Mouse (Mus musculus) common myeloid progenitor, adult 5-6 weeks (primary cell): ENCODE data around the gene Gstm3. TPM values are rescaled to one million over a fixed set of nuclear protein-coding genes. Genes with fewer than 3 reads are reported as not detected.
"Not testable (repeated sequence)": the region's sequence is repeated elsewhere in the genome, so short reads cannot be mapped to it uniquely, and the experiment has no call there.

ENCODE experiments used
- ATAC-seq: replicated peaks from 2 replicates; pipeline ENCODE4 v1.8.0; 2016; ENCODE audit warnings: low read depth, mild to moderate bottlenecking, moderate TSS enrichment, inconsistent platforms; ENCODE audit not compliant: poor library complexity, severe bottlenecking
- total RNA-seq: library from RNA; stranded (forward); fragments of 200-1000, 187-1606 nt; gene quantifications from 2 replicates; pipeline ENCODE4 v1.2.3, GENCODE M21; 2017

Gene Gstm3
- total RNA-seq, 1 experiment from 2014 or later: not detected

GRCm38 (mm10) chr3:107977691-107978090, 8.6 kb upstream of the Gstm3 start:
- ATAC-seq: no peak

GRCm38 (mm10) chr3:107974237-107974636, 5.2 kb upstream of the Gstm3 start:
- no peak for ATAC-seq

GRCm38 (mm10) chr3:107972070-107972469, 3.0 kb upstream of the Gstm3 start:
- no peak for ATAC-seq

- not testable (repeated sequence) for ATAC-seq
Observed at GRCm38 (mm10) chr3:107971101-107971500, 2.0 kb upstream of the Gstm3 start.

GRCm38 (mm10) chr3:107966631-107967030, 2.5 kb downstream of the Gstm3 start:
- ATAC-seq: no peak

GRCm38 (mm10) chr3:107965592-107965991, 3.5 kb downstream of the Gstm3 start:
- no peak for ATAC-seq

DNA sequence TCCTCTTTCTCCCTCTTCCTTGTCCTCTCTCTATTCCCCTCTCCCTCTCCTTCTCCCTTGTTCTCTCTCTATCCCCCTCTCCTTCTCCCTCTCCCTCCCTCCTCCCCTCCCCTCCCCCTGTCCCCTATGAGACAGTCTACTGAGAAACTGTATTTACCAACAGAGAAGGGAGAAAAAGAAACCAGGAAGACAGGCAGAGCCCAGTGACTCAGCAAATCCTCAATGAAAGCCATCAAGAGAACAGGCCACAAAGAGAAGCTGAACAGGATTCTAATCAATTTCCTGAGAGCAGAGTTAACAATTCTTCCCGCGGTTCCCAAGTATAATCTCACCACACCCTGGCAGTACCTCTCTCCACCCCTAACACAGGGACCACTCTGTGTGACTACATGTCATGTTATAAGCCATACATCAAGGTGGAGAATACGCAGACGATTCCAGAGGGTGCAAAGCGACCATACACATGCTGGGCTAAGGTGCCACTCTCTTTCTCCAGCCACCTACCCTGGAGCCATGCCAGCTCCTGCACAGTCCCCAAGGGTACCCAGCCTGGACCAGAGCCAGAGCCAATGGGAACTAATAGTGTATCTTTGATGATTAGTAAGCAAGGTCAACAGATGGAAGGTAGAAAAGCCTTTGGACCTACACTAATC, 4.3 kb downstream of the Gstm3 start:
- peak; percentile 65 for ATAC-seq

DNA sequence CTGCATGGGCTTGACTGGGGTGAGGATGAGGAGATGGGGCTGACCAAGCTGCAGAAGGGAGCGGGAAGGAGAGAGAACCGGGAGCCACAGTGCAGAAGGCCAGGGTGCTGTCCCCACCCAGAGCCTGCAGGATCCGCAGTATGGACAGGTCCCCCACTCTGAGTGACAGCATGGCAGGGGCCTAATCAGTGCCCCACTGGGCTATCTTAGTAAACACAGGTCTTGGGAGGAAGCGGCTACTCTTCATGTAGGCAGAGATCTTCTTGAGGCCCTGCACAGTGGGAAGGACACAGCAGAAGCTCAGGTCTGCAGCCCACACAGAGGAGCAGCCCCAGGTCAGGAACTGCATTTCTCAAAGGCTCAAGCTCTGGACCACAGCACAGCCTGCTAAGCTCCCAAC, 5.1 kb downstream of the Gstm3 start:
- ATAC-seq: peak; percentile 70

DNA sequence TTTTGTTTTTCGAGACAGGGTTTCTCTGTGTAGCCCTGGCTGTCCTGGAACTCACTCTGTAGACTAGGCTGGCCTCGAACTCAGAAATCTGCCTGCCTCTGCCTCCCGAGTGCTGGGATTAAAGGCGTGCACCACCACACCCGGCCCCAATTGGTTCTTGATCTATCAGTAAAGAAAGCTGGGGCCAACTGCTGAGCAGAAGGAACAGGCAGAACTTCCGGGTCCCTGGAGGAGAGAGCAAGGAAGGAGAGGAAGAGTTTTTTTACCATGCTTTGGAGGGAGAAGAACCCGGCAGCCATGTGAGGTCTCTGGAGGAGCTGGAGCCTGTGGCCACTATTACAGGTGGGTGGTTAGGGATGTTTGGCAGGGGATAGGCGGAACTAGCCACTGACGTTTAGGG, 13.8 kb downstream of the Gstm3 start:
- not testable (repeated sequence) for ATAC-seq

DNA sequence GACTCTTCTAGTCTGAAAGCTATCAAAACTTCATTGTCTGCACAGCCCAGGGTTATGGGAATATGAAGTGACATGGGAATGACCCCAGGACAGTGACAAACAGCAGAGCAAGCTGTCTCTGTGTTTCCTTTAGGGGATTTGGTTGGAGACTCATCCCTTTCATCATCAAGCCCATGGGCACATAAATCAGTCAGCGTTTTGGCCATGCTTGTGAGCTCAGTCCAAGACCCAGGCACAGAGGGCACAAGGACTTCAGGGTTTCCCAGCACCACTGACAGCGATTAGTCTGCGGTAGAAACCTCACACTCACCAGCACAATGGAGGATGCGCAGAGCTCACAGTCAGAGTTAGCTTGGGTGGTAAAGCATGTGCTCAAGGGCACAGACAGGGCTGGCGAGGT, 15.2 kb downstream of the Gstm3 start:
- ATAC-seq: no peak

- ATAC-seq: peak; percentile 89
Observed at GRCm38 (mm10) chr3:107953328-107953755, 15.7 kb downstream of the Gstm3 start.

- ATAC-seq: no peak
Observed at GRCm38 (mm10) chr3:107950531-107950930, 18.6 kb downstream of the Gstm3 start.

- ATAC-seq: not testable (repeated sequence)
Observed at GRCm38 (mm10) chr3:107949461-107949860, 19.6 kb downstream of the Gstm3 start.

- ATAC-seq: no peak
Observed at GRCm38 (mm10) chr3:107945729-107946128, 23.4 kb downstream of the Gstm3 start.

DNA sequence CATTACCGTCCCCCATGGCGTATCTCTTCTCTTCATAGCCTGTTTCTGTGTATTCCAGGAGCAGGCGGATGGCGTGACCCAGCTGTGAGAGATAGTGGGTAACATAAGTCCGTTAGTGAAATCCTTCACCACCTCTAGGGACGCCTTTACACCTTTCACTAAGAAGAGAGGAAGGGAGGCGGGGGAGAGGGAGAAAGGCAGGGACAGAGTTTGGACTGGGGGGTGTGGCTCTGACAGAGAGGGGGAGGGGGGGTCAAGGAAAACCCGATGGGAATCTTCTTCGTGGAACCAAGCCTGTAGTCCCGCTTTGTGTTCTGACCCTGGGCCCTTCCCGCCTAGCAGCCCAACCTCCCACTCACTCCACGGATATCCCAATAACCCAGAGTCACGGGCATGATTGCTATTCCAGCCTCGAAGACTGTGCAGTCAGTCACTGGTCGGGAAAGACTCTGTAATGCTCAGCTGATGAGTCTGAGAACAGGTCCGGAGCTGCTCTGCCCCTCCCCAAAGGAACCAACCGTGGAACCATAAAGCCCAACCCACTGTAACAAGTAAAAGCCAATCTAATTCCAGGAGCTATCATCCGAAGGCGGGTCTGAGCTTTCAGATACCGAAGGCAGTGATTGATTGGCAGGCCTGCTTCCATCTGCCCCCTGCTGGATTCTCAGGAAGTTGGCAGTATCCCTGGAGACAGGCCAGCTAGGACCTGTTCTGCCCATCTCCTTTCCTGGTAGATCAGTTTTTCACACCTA, 25.7 kb downstream of the Gstm3 start, which contains the start of gene Gstm6:
Gstm6 (minus strand) TSS at position 511 of the 752 bp plus-strand sequence.
- ATAC-seq: no peak

GRCm38 (mm10) chr3:107941261-107941660, 27.8 kb downstream of the Gstm3 start:
- ATAC-seq: no peak

DNA sequence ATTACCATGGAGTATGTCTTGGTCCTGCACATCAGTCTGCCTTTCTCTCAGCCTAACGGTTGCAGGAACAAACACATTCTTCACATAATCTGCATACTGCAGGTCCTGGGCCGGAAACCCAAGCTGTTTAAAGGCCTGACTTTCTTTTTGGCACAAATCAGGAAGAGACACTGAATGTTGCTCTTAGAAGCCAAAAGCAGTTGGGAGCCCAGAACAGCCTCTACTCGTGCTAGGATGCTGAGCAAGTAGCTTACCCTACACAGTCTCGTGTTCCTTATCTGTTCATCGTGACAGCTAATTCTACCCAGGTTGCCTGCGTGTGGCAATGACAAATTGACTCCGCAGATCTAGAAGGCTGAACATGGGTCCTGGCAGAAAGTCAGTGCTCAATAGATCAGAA, 28.6 kb downstream of the Gstm3 start:
- ATAC-seq: no peak

GRCm38 (mm10) chr3:107939830-107940229, 29.3 kb downstream of the Gstm3 start:
- peak; percentile 71 for ATAC-seq

- peak; percentile 83 for ATAC-seq
Observed at GRCm38 (mm10) chr3:107939403-107939802, 29.7 kb downstream of the Gstm3 start.

- no peak for ATAC-seq
Observed at GRCm38 (mm10) chr3:107935888-107936287, 33.2 kb downstream of the Gstm3 start.

GRCm38 (mm10) chr3:107935268-107935667, 33.8 kb downstream of the Gstm3 start:
- ATAC-seq: no peak
